29 mouse cellular contexts compared by ENCODE assay signal in the genomic region with DNA sequence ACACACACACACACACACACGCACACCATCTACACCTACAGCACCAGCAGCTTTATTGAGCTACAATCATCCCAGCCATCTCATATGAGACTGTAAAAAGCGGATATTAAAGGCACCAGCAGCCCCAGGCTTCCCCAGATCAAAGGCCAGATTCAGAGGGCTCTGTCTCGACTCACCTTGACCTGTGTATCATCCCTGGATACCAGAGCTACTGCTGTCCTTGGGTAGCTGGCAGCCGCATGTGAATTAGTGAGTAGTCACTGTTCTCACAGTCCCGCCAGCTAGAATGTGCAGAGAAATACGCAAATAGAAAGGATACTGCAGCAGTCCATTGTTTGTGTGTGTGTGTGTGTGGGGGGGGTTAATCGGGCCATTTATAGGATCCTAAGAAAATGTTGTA. TPM values are rescaled to one million over a fixed set of nuclear protein-coding genes. Genes with fewer than 3 reads are reported as not detected.
DNase-seq lines count a peak whose midpoint lies in the region; TF ChIP-seq lines count a peak whose summit lies in the region.
"Had no signal": no experiment of that assay in that cellular context is flagged by ENCODE, and none has a peak within 500 bp of the region (broad histone marks: within the 10 kb centered on the region; RNA-seq: fewer than 3 reads in every experiment).

No protein-coding gene starts in this region.

- peak; percentile 41 for DNase-seq in adrenal gland, adult 2 months
- DNase-seq in adrenal gland, adult 18-20 months (ENCODE audit: low spot score in 2 of 2) = no peak
- no peak for DNase-seq in testis, postnatal 10 days (ENCODE audit: low spot score)
- peak; percentile 10 for DNase-seq in adrenal gland, postnatal 25 days
- DNase-seq in layer of hippocampus, postnatal 10 days (ENCODE audit: low spot score in 2 of 2) = no peak
- DNase-seq in retina, postnatal 1 day = no peak
- DNase-seq: B cell, adult 2 months; cerebellum, adult 18-20 months; cerebellum, adult 9-10 months; cerebellum, postnatal 14 days; gastrocnemius, adult 2 months; gastrocnemius, postnatal 14 days; heart, adult 11 months had no signal

- peak overlapping the region; percentile 63 for H3K4me3 ChIP-seq in testis, adult 2 months (ENCODE audit: control insufficient read depth, low read depth, low read length)
- H3K4me3 ChIP-seq: forebrain, embryonic 10.5 days; forebrain, embryonic 13.5 days; gastrocnemius, adult 2 months; hindbrain, embryonic 12.5 days; hindbrain, embryonic 15.5 days had no signal

- no peaks in the 10 kb centered on the region for H3K36me3 ChIP-seq in testis, adult 2 months (ENCODE audit: control insufficient read depth, insufficient read depth, low read length)
- H3K36me3 ChIP-seq: forebrain, embryonic 10.5 days; G1E; hindbrain, embryonic 12.5 days; hindbrain, embryonic 15.5 days had no signal

- H3K27ac ChIP-seq in testis, adult 2 months (ENCODE audit: control insufficient read depth, insufficient read depth, low read depth, low read length) = no peak overlapping the region
- H3K27ac ChIP-seq: forebrain, embryonic 10.5 days; forebrain, embryonic 13.5 days; gastrocnemius, adult 2 months; hindbrain, embryonic 12.5 days; hindbrain, embryonic 15.5 days had no signal

- no peaks in the 10 kb centered on the region for H3K27me3 ChIP-seq in testis, adult 2 months (ENCODE audit: control insufficient read depth, insufficient read depth, low read length)
- H3K27me3 ChIP-seq: CH12.LX; forebrain, embryonic 13.5 days; hindbrain, embryonic 12.5 days; hindbrain, embryonic 15.5 days had no signal

- no peak for TF ChIP-seq CTCF in testis, adult 2 months (IDR thresholded peaks at IDR 0.05; ENCODE audit: control insufficient read depth, insufficient read depth, insufficient replicate concordance, low read depth, low read length)

- no peak for TF ChIP-seq POLR2A in testis, adult 2 months (IDR thresholded peaks at IDR 0.05; ENCODE audit: control insufficient read depth, low read depth, low read length)

- peaks cover 3% of the 10 kb centered on the region; the same call in 1 of the 2 replicates for H3K4me1 ChIP-seq in testis, adult 2 months (ENCODE audit: control insufficient read depth, insufficient read depth, low read length)
- H3K4me1 ChIP-seq: forebrain, embryonic 10.5 days; forebrain, embryonic 13.5 days; hindbrain, embryonic 12.5 days; hindbrain, embryonic 15.5 days had no signal

RNA-seq across cellular contexts. Expression of a gene that starts 24.0 kb away (rescaled TPM):
- total RNA-seq in adrenal gland, adult 2 months (2021) = not detected
- not detected in 2 replicates for polyA plus RNA-seq in adrenal gland, adult 2 months (2012; rRNA removed)
- not detected for total RNA-seq in adrenal gland, adult 18-20 months (2021)
- 235 and 246 TPM in 2 replicates for polyA plus RNA-seq in testis, adult 2 months (2012; rRNA removed)
- not detected in 2 replicates for total RNA-seq in adrenal gland, postnatal 25 days (2021)
- 1 to 10 TPM; 4.5 TPM for total RNA-seq in layer of hippocampus, postnatal 10 days (2021)
- total RNA-seq: CH12.LX; G1E; gastrocnemius, adult 2 months; gastrocnemius, postnatal 14 days; gastrocnemius, postnatal 4 days; heart, adult 8-10 months; heart, postnatal 25 days; hematopoietic stem cell, adult 5-6 weeks had no signal
- polyA plus RNA-seq: embryonic facial prominence, embryonic 11.5 days; G1E; heart, embryonic 11.5 days; heart, embryonic 14.5 days; heart, postnatal 0 days; intestine, embryonic 14.5 days had no signal

Comparison
In these comparisons a context has a peak if more than half of its experiments do, and no peak if none do; other contexts are left out.
1. DNase-seq: peak in adrenal gland, adult 2 months (single experiment) and adrenal gland, postnatal 25 days (single experiment); none in adrenal gland, adult 18-20 months (0 of 2), testis, postnatal 10 days (single experiment), layer of hippocampus, postnatal 10 days (0 of 2) and retina, postnatal 1 day (single experiment).